Mouse (Mus musculus): Measurements from ENCODE around the gene Dgkb. TPM values are rescaled to one million over a fixed set of nuclear protein-coding genes. Genes with fewer than 3 reads are reported as not detected.

Gene Dgkb
- polyA plus RNA-seq, 1 experiment from 2014 or later: 0.99 TPM

DNA sequence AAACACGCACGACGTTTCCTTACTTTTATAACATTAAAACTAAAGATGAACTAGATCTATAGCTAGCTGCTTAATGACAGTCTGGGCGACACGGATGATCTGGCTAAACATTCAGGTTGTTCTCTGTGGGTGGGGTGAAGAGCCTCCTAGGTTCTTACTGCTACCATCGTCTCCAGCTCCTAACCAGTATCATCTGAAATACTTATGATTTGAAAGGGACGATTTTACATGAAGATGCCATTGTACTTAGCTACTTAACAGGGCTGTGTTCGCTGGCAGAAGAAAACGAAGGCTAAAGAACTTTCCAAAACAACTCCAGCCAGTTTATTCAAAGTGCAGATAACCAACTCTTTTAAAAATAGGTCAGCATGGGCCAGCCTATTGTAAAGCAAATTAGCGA lies 63.9 kb downstream of the Dgkb start:
- WGBS: 10% methylated on average over 10 of the region's 10 CpGs
- H3K27ac ChIP-seq (ENCODE audit: low read length): no peak overlapping the region
- H3K4me3 ChIP-seq (replicated peaks; ENCODE audit: low read length): peak overlapping the region; percentile 49
- ATAC-seq (ENCODE audit: insufficient read depth, low FRiP score): no peak
- no peak overlapping the region for H3K9ac ChIP-seq (ENCODE audit: low read length)
- no peaks in the 10 kb centered on the region for H3K36me3 ChIP-seq (ENCODE audit: control insufficient read depth, insufficient read depth, low read length)
- H3K9me3 ChIP-seq (replicated peaks; ENCODE audit: control insufficient read depth, low read length): no peaks in the 10 kb centered on the region
- peaks cover 13% of the 10 kb centered on the region for H3K4me1 ChIP-seq (ENCODE audit: control insufficient read depth, insufficient read depth, low read length)
- no peaks in the 10 kb centered on the region for H3K27me3 ChIP-seq (ENCODE audit: control insufficient read depth, insufficient read depth, low read length)
- peak overlapping the region; percentile 81 for H3K4me2 ChIP-seq (ENCODE audit: low read depth, low read length)

DNA sequence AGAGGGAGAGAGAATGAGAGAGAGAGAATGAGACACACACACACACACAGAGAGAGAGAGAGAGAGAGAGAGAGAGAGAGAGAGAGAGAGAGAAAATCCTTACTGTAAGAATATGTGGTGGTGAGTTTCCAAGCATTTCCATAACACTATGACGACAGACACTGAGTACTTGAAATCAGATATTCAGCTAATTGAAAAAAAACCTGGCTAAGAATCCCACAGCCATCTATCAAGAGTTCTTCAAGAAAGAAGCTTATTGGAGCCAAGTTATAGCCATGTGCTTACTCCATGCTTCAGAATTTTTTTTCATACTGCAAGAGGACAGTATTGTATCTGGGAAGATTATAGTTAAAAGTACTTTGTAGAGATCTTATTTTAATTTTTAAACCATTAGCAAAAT lies 65.3 kb downstream of the Dgkb start:
- WGBS: 43% methylated on average over 1 of the region's 1 CpGs
- H3K4me3 ChIP-seq (replicated peaks; ENCODE audit: low read length): no peak overlapping the region
- peaks cover 13% of the 10 kb centered on the region for H3K4me1 ChIP-seq (ENCODE audit: control insufficient read depth, insufficient read depth, low read length)
- no peaks in the 10 kb centered on the region for H3K27me3 ChIP-seq (ENCODE audit: control insufficient read depth, insufficient read depth, low read length)
- no peak for ATAC-seq (ENCODE audit: insufficient read depth, low FRiP score)
- no peaks in the 10 kb centered on the region for H3K36me3 ChIP-seq (ENCODE audit: control insufficient read depth, insufficient read depth, low read length)
- H3K9me3 ChIP-seq (replicated peaks; ENCODE audit: control insufficient read depth, low read length): no peaks in the 10 kb centered on the region
- no peak overlapping the region for H3K4me2 ChIP-seq (ENCODE audit: low read depth, low read length)
- no peak overlapping the region for H3K9ac ChIP-seq (ENCODE audit: low read length)
- H3K27ac ChIP-seq (ENCODE audit: low read length): no peak overlapping the region

DNA sequence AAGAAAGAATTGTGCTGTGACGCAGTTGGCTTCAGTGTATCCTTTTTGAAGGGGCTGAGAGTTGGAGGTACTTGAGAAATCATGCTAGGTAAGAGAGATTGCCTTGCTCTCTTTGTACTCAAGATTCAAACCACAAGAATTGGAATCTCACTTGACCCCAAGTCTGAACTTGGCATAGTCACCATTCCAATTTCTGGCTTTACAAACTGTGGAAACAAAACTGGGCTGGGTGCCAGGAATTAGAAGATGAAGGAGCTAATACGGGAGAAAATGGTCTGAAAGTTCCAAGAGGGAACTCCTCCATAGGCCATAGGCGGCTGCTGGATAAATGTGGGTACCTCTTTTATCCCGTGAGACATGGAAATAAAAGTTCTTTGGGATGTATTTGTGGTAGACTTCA lies 66.3 kb downstream of the Dgkb start:
- ATAC-seq (ENCODE audit: insufficient read depth, low FRiP score): no peak
- H3K27me3 ChIP-seq (ENCODE audit: control insufficient read depth, insufficient read depth, low read length): no peaks in the 10 kb centered on the region
- H3K9ac ChIP-seq (ENCODE audit: low read length): no peak overlapping the region
- H3K4me2 ChIP-seq (ENCODE audit: low read depth, low read length): no peak overlapping the region
- peaks cover 13% of the 10 kb centered on the region for H3K4me1 ChIP-seq (ENCODE audit: control insufficient read depth, insufficient read depth, low read length)
- no peaks in the 10 kb centered on the region for H3K9me3 ChIP-seq (replicated peaks; ENCODE audit: control insufficient read depth, low read length)
- no peak overlapping the region for H3K27ac ChIP-seq (ENCODE audit: low read length)
- H3K36me3 ChIP-seq (ENCODE audit: control insufficient read depth, insufficient read depth, low read length): no peaks in the 10 kb centered on the region
- WGBS: 61% methylated on average over 4 of the region's 4 CpGs
- H3K4me3 ChIP-seq (replicated peaks; ENCODE audit: low read length): no peak overlapping the region

GRCm38 (mm10) chr12:37888591-37888990 lies 71.1 kb downstream of the Dgkb start:
- Histone ChIP-seq H3K4me3 (replicated peaks; ENCODE audit: low read length) (no peak overlapping the region), H3K27me3 (ENCODE audit: control insufficient read depth, insufficient read depth, low read length) (no peaks in the 10 kb centered on the region), H3K4me1 (ENCODE audit: control insufficient read depth, insufficient read depth, low read length) (no peaks in the 10 kb centered on the region), H3K9me3 (replicated peaks; ENCODE audit: control insufficient read depth, low read length) (no peaks in the 10 kb centered on the region), H3K36me3 (ENCODE audit: control insufficient read depth, insufficient read depth, low read length) (no peaks in the 10 kb centered on the region), H3K9ac (ENCODE audit: low read length) (no peak overlapping the region), H3K4me2 (ENCODE audit: low read depth, low read length) (no peak overlapping the region), H3K27ac (ENCODE audit: low read length) (no peak overlapping the region)
- ATAC-seq (ENCODE audit: insufficient read depth, low FRiP score): no peak

DNA sequence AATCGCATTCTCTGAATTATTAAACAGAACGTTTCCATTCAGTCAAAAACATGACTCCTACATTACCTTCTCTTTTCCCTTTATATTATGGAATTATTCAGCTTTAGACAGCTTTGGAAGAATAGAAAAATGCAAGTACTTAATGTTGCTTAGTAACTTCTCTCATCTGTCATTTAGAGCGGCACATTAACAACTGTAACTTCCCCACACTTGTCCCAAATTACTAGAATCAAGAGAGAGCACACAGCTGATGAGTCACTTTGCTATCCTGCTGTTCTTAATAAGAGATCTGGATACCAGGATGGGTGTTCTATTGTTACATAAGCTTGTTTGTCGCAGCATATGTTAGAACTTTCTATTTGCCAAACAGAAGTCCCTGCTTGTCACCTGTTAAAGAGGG lies 71.9 kb downstream of the Dgkb start:
- ATAC-seq (ENCODE audit: insufficient read depth, low FRiP score): no peak

DNA sequence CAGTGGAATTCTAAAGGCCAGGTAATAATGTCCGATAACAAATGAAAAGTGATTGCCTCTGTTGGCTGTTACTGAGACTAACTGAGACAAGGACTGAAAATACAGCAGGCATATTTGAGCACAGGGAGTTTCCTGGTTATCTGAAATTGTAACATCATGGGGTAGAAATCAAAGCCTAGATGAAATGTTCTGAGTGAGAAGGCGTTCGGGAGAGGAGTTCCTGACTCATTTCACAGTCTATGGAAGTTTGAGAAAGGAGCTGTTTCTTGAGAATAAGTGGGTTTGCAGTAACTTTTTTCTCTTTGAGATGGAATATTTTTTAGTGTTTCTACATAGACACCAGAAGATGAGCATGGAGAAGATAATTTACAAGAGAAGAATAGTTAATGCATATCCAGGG lies 73.8 kb downstream of the Dgkb start:
- 89% methylated on average over 3 of the region's 3 CpGs for WGBS
- no peak for ATAC-seq (ENCODE audit: insufficient read depth, low FRiP score)
- Histone ChIP-seq H3K4me1 (ENCODE audit: control insufficient read depth, insufficient read depth, low read length) (no peaks in the 10 kb centered on the region), H3K9ac (ENCODE audit: low read length) (no peak overlapping the region), H3K4me3 (replicated peaks; ENCODE audit: low read length) (no peak overlapping the region), H3K4me2 (ENCODE audit: low read depth, low read length) (no peak overlapping the region), H3K27ac (ENCODE audit: low read length) (no peak overlapping the region), H3K27me3 (ENCODE audit: control insufficient read depth, insufficient read depth, low read length) (no peaks in the 10 kb centered on the region), H3K36me3 (ENCODE audit: control insufficient read depth, insufficient read depth, low read length) (no peaks in the 10 kb centered on the region), H3K9me3 (replicated peaks; ENCODE audit: control insufficient read depth, low read length) (no peaks in the 10 kb centered on the region)

More for the DNA sequence above, 71.9 kb downstream of the Dgkb start:
- 72% methylated on average over 4 of the region's 4 CpGs for whole genome bisulfite sequencing
- Histone ChIP-seq H3K36me3 (ENCODE audit: control insufficient read depth, insufficient read depth, low read length) (no peaks in the 10 kb centered on the region), H3K27me3 (ENCODE audit: control insufficient read depth, insufficient read depth, low read length) (no peaks in the 10 kb centered on the region), H3K9me3 (replicated peaks; ENCODE audit: control insufficient read depth, low read length) (no peaks in the 10 kb centered on the region), H3K27ac (ENCODE audit: low read length) (no peak overlapping the region), H3K4me2 (ENCODE audit: low read depth, low read length) (no peak overlapping the region), H3K9ac (ENCODE audit: low read length) (no peak overlapping the region), H3K4me1 (ENCODE audit: control insufficient read depth, insufficient read depth, low read length) (no peaks in the 10 kb centered on the region), H3K4me3 (replicated peaks; ENCODE audit: low read length) (no peak overlapping the region)

GRCm38 (mm10) chr12:37942163-37942562 lies 124.6 kb downstream of the Dgkb start:
- no peaks in the 10 kb centered on the region for H3K36me3 ChIP-seq (ENCODE audit: control insufficient read depth, insufficient read depth, low read length)
- H3K27ac ChIP-seq (ENCODE audit: low read length): no peak overlapping the region
- no peak for ATAC-seq (ENCODE audit: insufficient read depth, low FRiP score)
- WGBS: 86% methylated on average over 2 of the region's 2 CpGs
- no peaks in the 10 kb centered on the region for H3K9me3 ChIP-seq (replicated peaks; ENCODE audit: control insufficient read depth, low read length)
- no peaks in the 10 kb centered on the region for H3K4me1 ChIP-seq (ENCODE audit: control insufficient read depth, insufficient read depth, low read length)
- no peaks in the 10 kb centered on the region for H3K27me3 ChIP-seq (ENCODE audit: control insufficient read depth, insufficient read depth, low read length)
- H3K4me3 ChIP-seq (replicated peaks; ENCODE audit: low read length): no peak overlapping the region
- H3K9ac ChIP-seq (ENCODE audit: low read length): no peak overlapping the region
- no peak overlapping the region for H3K4me2 ChIP-seq (ENCODE audit: low read depth, low read length)

GRCm38 (mm10) chr12:37956193-37956592 lies 138.7 kb downstream of the Dgkb start:
- ATAC-seq (ENCODE audit: insufficient read depth, low FRiP score): no peak
- Histone ChIP-seq H3K4me1 (ENCODE audit: control insufficient read depth, insufficient read depth, low read length) (no peaks in the 10 kb centered on the region), H3K9ac (ENCODE audit: low read length) (no peak overlapping the region), H3K27me3 (ENCODE audit: control insufficient read depth, insufficient read depth, low read length) (no peaks in the 10 kb centered on the region), H3K4me3 (replicated peaks; ENCODE audit: low read length) (no peak overlapping the region), H3K36me3 (ENCODE audit: control insufficient read depth, insufficient read depth, low read length) (no peaks in the 10 kb centered on the region), H3K27ac (ENCODE audit: low read length) (no peak overlapping the region), H3K4me2 (ENCODE audit: low read depth, low read length) (no peak overlapping the region), H3K9me3 (replicated peaks; ENCODE audit: control insufficient read depth, low read length) (no peaks in the 10 kb centered on the region)
- WGBS: 80% methylated on average over 4 of the region's 4 CpGs

- ATAC-seq (ENCODE audit: insufficient read depth, low FRiP score): no peak
- H3K9me3 ChIP-seq (replicated peaks; ENCODE audit: control insufficient read depth, low read length): no peaks in the 10 kb centered on the region
- no peak overlapping the region for H3K4me2 ChIP-seq (ENCODE audit: low read depth, low read length)
- H3K36me3 ChIP-seq (ENCODE audit: control insufficient read depth, insufficient read depth, low read length): no peaks in the 10 kb centered on the region
- no peak overlapping the region for H3K27ac ChIP-seq (ENCODE audit: low read length)
- H3K9ac ChIP-seq (ENCODE audit: low read length): no peak overlapping the region
- H3K4me1 ChIP-seq (ENCODE audit: control insufficient read depth, insufficient read depth, low read length): no peaks in the 10 kb centered on the region
- no peak overlapping the region for H3K4me3 ChIP-seq (replicated peaks; ENCODE audit: low read length)
- H3K27me3 ChIP-seq (ENCODE audit: control insufficient read depth, insufficient read depth, low read length): no peaks in the 10 kb centered on the region
- WGBS: 74% methylated on average over 1 of the region's 1 CpGs
Observed at GRCm38 (mm10) chr12:37971482-37971881, 154.0 kb downstream of the Dgkb start.

All from stomach, embryonic 16.5 days (tissue).